Mouse (Mus musculus) embryonic facial prominence, embryonic 13.5 days (tissue): ENCODE measurements around the gene Aamp. TPM values are rescaled to one million over a fixed set of nuclear protein-coding genes. Genes with fewer than 3 reads are reported as not detected.

Experiments used
- ATAC-seq: fragments of 200-750 bp; cut with Nextera tagmentation; 2 replicates; pipeline ENCODE4 v1.8.0; 2017; ENCODE audit warnings: low read depth; ENCODE audit not compliant: insufficient number of reproducible peaks, insufficient read depth, low FRiP score, low TSS enrichment
- H3K27ac ChIP-seq: fragments of 300-500 bp; sonication (generic); 2 replicates; pipeline ENCODE4 v1.5.1; 2015; ENCODE audit warnings: moderate library complexity, mild to moderate bottlenecking, inconsistent platforms
- H3K27me3 ChIP-seq: fragments of 300-500 bp; sonication (generic); 2 replicates; pipeline ENCODE4 v1.6.1; 2015; ENCODE audit warnings: mild to moderate bottlenecking, inconsistent platforms
- H3K36me3 ChIP-seq: fragments of 300-500 bp; sonication (generic); 2 replicates; pipeline ENCODE4 v1.6.1; 2015; ENCODE audit warnings: mild to moderate bottlenecking, inconsistent platforms
- H3K4me1 ChIP-seq: fragments of 300-500 bp; sonication (generic); 2 replicates; pipeline ENCODE4 v1.6.1; 2015; ENCODE audit warnings: inconsistent platforms
- H3K4me2 ChIP-seq: fragments of 300-500 bp; sonication (generic); 2 replicates; pipeline ENCODE4 v1.6.1; 2015; ENCODE audit warnings: moderate library complexity, mild to moderate bottlenecking, inconsistent platforms
- H3K4me3 ChIP-seq: fragments of 300-500 bp; sonication (generic); 2 replicates; pipeline ENCODE4 v1.5.1; 2015; ENCODE audit warnings: mild to moderate bottlenecking, inconsistent platforms
- H3K9ac ChIP-seq: fragments of 300-500 bp; sonication (generic); 2 replicates; pipeline ENCODE4 v1.6.1; 2015; ENCODE audit warnings: mild to moderate bottlenecking, inconsistent platforms
- H3K9me3 ChIP-seq: fragments of 300-500 bp; sonication (generic); 2 replicates; pipeline ENCODE4 v1.6.1; 2016; ENCODE audit warnings: inconsistent platforms
- WGBS: fragments of 180-500 bp; shearing (Covaris S2); methylation state at CpG from one replicate; pipeline ENCODE4 v1.1.7; 2015; ENCODE audit warnings: mixed read lengths; 5-methylcytosine and 5-hydroxymethylcytosine counted together
- polyA plus RNA-seq: library from polyadenylated mRNA; unstranded; fragments of >200 nt; fragmentation: Nextera tagmentation; extraction: Ambion mirVana; gene quantifications from 2 replicates; pipeline ENCODE4 v1.2.1, GENCODE M21; 2015

Gene Aamp
- polyA plus RNA-seq, 1 experiment from 2014 or later, result 224 TPM

GRCm38 (mm10) chr1:74298157-74298750 is 13.7 kb upstream of the Aamp start:
- no peaks in the 10 kb centered on the region for H3K27me3 ChIP-seq
- peaks cover 11% of the 10 kb centered on the region for H3K36me3 ChIP-seq
- H3K9ac ChIP-seq, result 0 out of 2 replicates have a peak overlapping the region, but pooled peaks have one; percentile 1
- H3K4me2 ChIP-seq, result no peak overlapping the region
- ATAC-seq, result no peak
- no peaks in the 10 kb centered on the region for H3K9me3 ChIP-seq
- H3K4me3 ChIP-seq, result no peak overlapping the region
- 77% methylated on average over 5 of the region's 5 CpGs for WGBS
- H3K27ac ChIP-seq, result no peak overlapping the region
- H3K4me1 ChIP-seq, result peaks cover 54% of the 10 kb centered on the region

GRCm38 (mm10) chr1:74297269-74297668 is 12.7 kb upstream of the Aamp start:
- Histone ChIP-seq H3K9me3 (no peaks in the 10 kb centered on the region), H3K36me3 (peaks cover 21% of the 10 kb centered on the region), H3K27ac (peak overlapping the region; percentile 95), H3K27me3 (no peaks in the 10 kb centered on the region), H3K9ac (peak overlapping the region; percentile 22; the same call in 1 of the 2 replicates), H3K4me2 (0 out of 2 replicates have a peak overlapping the region, but pooled peaks have one; percentile 50), H3K4me1 (peaks cover 46% of the 10 kb centered on the region), H3K4me3 (no peak overlapping the region)
- no peak for ATAC-seq
- 62% methylated on average over 3 of the region's 3 CpGs for WGBS

- ATAC-seq, result no peak
- Histone ChIP-seq H3K27ac (peak overlapping the region; percentile 95), H3K36me3 (peaks cover 27% of the 10 kb centered on the region), H3K4me2 (peak overlapping the region; percentile 50; the same call in 1 of the 2 replicates), H3K9ac (peak overlapping the region; percentile 65; the same call in 1 of the 2 replicates), H3K27me3 (no peaks in the 10 kb centered on the region), H3K4me1 (peaks cover 41% of the 10 kb centered on the region), H3K4me3 (no peak overlapping the region), H3K9me3 (no peaks in the 10 kb centered on the region)
- WGBS, result 25% methylated on average over 6 of the region's 6 CpGs
These were observed 11.9 kb upstream of the Aamp start for GRCm38 (mm10) chr1:74296477-74296876.

- Histone ChIP-seq H3K4me2 (peak overlapping the region; percentile 50), H3K9ac (peak overlapping the region; percentile 65), H3K9me3 (no peaks in the 10 kb centered on the region), H3K27me3 (no peaks in the 10 kb centered on the region), H3K4me3 (0 out of 2 replicates have a peak overlapping the region, but pooled peaks have one; percentile 9), H3K36me3 (peaks cover 36% of the 10 kb centered on the region), H3K27ac (peak overlapping the region; percentile 95), H3K4me1 (peaks cover 41% of the 10 kb centered on the region)
- WGBS, result 10% methylated on average over 9 of the region's 9 CpGs
- ATAC-seq, result peak; percentile 84
These were observed 11.1 kb upstream of the Aamp start for GRCm38 (mm10) chr1:74295456-74296171.

- no peak overlapping the region for H3K4me3 ChIP-seq
- H3K27ac ChIP-seq, result peak overlapping the region; percentile 95
- peak overlapping the region; percentile 50 for H3K4me2 ChIP-seq
- peaks cover 43% of the 10 kb centered on the region for H3K36me3 ChIP-seq
- no peaks in the 10 kb centered on the region for H3K27me3 ChIP-seq
- peaks cover 41% of the 10 kb centered on the region for H3K4me1 ChIP-seq
- H3K9me3 ChIP-seq, result no peaks in the 10 kb centered on the region
- WGBS, result 93% methylated on average over 6 of the region's 6 CpGs
- no peak for ATAC-seq
- H3K9ac ChIP-seq, result peak overlapping the region; percentile 65; the same call in 1 of the 2 replicates
These were observed 10.4 kb upstream of the Aamp start for GRCm38 (mm10) chr1:74294733-74295455.

- no peak for ATAC-seq
- Histone ChIP-seq H3K4me3 (no peak overlapping the region), H3K36me3 (peaks cover 51% of the 10 kb centered on the region), H3K27ac (no peak overlapping the region), H3K4me2 (no peak overlapping the region), H3K9ac (no peak overlapping the region), H3K4me1 (peaks cover 35% of the 10 kb centered on the region), H3K27me3 (no peaks in the 10 kb centered on the region), H3K9me3 (no peaks in the 10 kb centered on the region)
- 95% methylated on average over 3 of the region's 3 CpGs for WGBS
These were observed 9.6 kb upstream of the Aamp start for GRCm38 (mm10) chr1:74294090-74294643.

GRCm38 (mm10) chr1:74293306-74293960 is 8.9 kb upstream of the Aamp start:
- no peaks in the 10 kb centered on the region for H3K27me3 ChIP-seq
- H3K4me3 ChIP-seq, result no peak overlapping the region
- H3K4me1 ChIP-seq, result peaks cover 29% of the 10 kb centered on the region
- ATAC-seq, result no peak
- no peaks in the 10 kb centered on the region for H3K9me3 ChIP-seq
- H3K27ac ChIP-seq, result no peak overlapping the region
- H3K4me2 ChIP-seq, result no peak overlapping the region
- no peak overlapping the region for H3K9ac ChIP-seq
- 86% methylated on average over 8 of the region's 8 CpGs for WGBS
- peaks cover 58% of the 10 kb centered on the region for H3K36me3 ChIP-seq

- Histone ChIP-seq H3K4me1 (peaks cover 30% of the 10 kb centered on the region), H3K4me3 (no peak overlapping the region), H3K36me3 (peaks cover 66% of the 10 kb centered on the region), H3K27me3 (no peaks in the 10 kb centered on the region), H3K9me3 (no peaks in the 10 kb centered on the region), H3K27ac (no peak overlapping the region), H3K9ac (no peak overlapping the region), H3K4me2 (no peak overlapping the region)
- 84% methylated on average over 11 of the region's 11 CpGs for WGBS
- ATAC-seq, result no peak
These were observed 7.9 kb upstream of the Aamp start for GRCm38 (mm10) chr1:74292331-74293020.

GRCm38 (mm10) chr1:74290141-74290540 is 5.6 kb upstream of the Aamp start:
- no peak overlapping the region for H3K27ac ChIP-seq
- no peak overlapping the region for H3K9ac ChIP-seq
- no peak overlapping the region for H3K4me2 ChIP-seq
- H3K36me3 ChIP-seq, result peaks cover 68% of the 10 kb centered on the region
- H3K4me1 ChIP-seq, result peaks cover 20% of the 10 kb centered on the region
- no peaks in the 10 kb centered on the region for H3K9me3 ChIP-seq
- H3K27me3 ChIP-seq, result no peaks in the 10 kb centered on the region
- WGBS, result 87% methylated on average over 5 of the region's 5 CpGs
- ATAC-seq, result no peak
- H3K4me3 ChIP-seq, result no peak overlapping the region

- 81% methylated on average over 2 of the region's 2 CpGs for WGBS
- no peak overlapping the region for H3K27ac ChIP-seq
- no peaks in the 10 kb centered on the region for H3K27me3 ChIP-seq
- ATAC-seq, result no peak
- no peaks in the 10 kb centered on the region for H3K9me3 ChIP-seq
- no peak overlapping the region for H3K4me2 ChIP-seq
- H3K36me3 ChIP-seq, result peaks cover 68% of the 10 kb centered on the region
- peaks cover 16% of the 10 kb centered on the region for H3K4me1 ChIP-seq
- H3K9ac ChIP-seq, result no peak overlapping the region
- H3K4me3 ChIP-seq, result no peak overlapping the region
These were observed 5.2 kb upstream of the Aamp start for GRCm38 (mm10) chr1:74289740-74290139.
